Mouse (Mus musculus) neural tube, embryonic 13.5 days (tissue): ENCODE results near the gene Wnt7b. TPM values are rescaled to one million over a fixed set of nuclear protein-coding genes. Genes with fewer than 3 reads are reported as not detected.

ENCODE experiments used
- ATAC-seq: fragments of 200-750 bp; cut with Nextera tagmentation; 2 replicates; pipeline ENCODE4 v1.8.0; 2017; ENCODE audit warnings: low read depth, mild to moderate bottlenecking, moderate TSS enrichment, moderate library complexity
- H3K27ac ChIP-seq: fragments of 300-500 bp; sonication (generic); replicated peaks from 2 replicates; pipeline ENCODE4 v1.5.1; 2015; ENCODE audit warnings: moderate library complexity, mild to moderate bottlenecking, inconsistent platforms
- H3K27me3 ChIP-seq: fragments of 300-500 bp; sonication (generic); 2 replicates; pipeline ENCODE4 v1.6.1; 2015; ENCODE audit warnings: mild to moderate bottlenecking, inconsistent platforms
- H3K36me3 ChIP-seq: fragments of 300-500 bp; sonication (generic); 2 replicates; pipeline ENCODE4 v1.6.1; 2015; ENCODE audit warnings: mild to moderate bottlenecking, inconsistent platforms
- H3K4me1 ChIP-seq: fragments of 300-500 bp; sonication (generic); replicated peaks from 2 replicates; pipeline ENCODE4 v1.6.1; 2015; ENCODE audit warnings: inconsistent platforms
- H3K4me2 ChIP-seq: fragments of 300-500 bp; sonication (generic); 2 replicates; pipeline ENCODE4 v1.6.1; 2015; ENCODE audit warnings: inconsistent platforms, mild to moderate bottlenecking, moderate library complexity
- H3K4me3 ChIP-seq: fragments of 300-500 bp; sonication (generic); 2 replicates; pipeline ENCODE4 v1.5.1; 2015; ENCODE audit warnings: mild to moderate bottlenecking, inconsistent platforms
- H3K9ac ChIP-seq: fragments of 300-500 bp; sonication (generic); 2 replicates; pipeline ENCODE4 v1.6.1; 2015; ENCODE audit warnings: moderate library complexity, mild to moderate bottlenecking, inconsistent platforms
- H3K9me3 ChIP-seq: fragments of 300-500 bp; sonication (generic); 2 replicates; pipeline ENCODE4 v1.6.1; 2016; ENCODE audit warnings: inconsistent platforms
- WGBS: fragments of 180-500 bp; shearing (Covaris S2); methylation state at CpG from one replicate; pipeline ENCODE4 v1.1.7; 2015; 5-methylcytosine and 5-hydroxymethylcytosine counted together
- polyA plus RNA-seq: library from polyadenylated mRNA; unstranded; fragments of >200 nt; fragmentation: Nextera tagmentation; extraction: Ambion mirVana; gene quantifications from 2 replicates; pipeline ENCODE4 v1.2.1, GENCODE M21; 2015

The Wnt7b gene
- polyA plus RNA-seq, 1 experiment from 2014 or later, result 34.2 TPM

DNA sequence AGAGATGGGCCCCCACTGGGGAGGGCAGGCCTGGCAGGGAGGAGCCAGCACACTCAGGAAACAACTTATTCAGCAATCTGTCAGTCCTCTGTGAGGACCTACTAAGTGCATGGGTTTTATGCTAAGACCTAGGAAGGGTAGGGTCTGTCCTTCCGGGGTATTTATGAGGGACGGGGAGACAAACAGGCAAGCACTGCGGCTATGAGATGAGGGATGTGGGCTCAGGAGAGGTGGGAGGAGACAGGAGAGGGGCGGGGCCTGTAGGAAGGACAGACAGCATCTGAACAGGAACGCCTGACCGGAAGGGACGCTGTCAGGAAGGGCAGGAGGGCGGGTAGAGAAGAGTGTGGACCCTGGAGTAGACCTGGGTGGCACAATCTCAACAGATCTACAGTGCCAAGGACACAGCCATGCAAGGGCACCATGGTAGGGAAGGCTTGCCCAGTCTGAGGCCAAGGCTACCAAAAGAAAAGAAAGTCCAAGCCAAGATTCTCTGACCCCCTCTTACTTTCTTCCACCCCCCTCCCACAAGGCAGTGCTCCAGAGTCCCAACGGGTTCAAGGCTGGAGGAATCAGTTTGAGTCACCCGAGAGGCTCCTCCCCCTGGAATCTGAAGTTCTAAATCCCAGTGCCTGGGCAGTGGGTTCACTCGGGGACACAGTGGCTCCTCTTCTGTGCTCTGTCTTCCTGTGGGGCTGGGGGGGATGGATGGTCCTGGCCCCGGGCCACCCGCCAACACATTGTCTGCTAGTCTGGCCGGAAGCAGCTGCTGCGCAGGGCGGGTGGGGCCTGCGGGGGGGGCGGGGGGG, 17.8 kb upstream of the Wnt7b start:
- Histone ChIP-seq H3K9me3 (no peaks in the 10 kb centered on the region), H3K4me2 (peak overlapping the region; percentile 18; the same call in 1 of the 2 replicates), H3K9ac (peak overlapping the region; percentile 13; the same call in 1 of the 2 replicates), H3K4me1 (peaks cover 29% of the 10 kb centered on the region), H3K36me3 (no peaks in the 10 kb centered on the region), H3K27ac (no peak overlapping the region), H3K27me3 (no peaks in the 10 kb centered on the region; the same call in 1 of the 2 replicates), H3K4me3 (no peak overlapping the region)
- 0 out of 2 replicates have a peak, but pooled peaks have one; percentile 57 for ATAC-seq
- WGBS, result 13% methylated on average over 18 of the region's 18 CpGs

DNA sequence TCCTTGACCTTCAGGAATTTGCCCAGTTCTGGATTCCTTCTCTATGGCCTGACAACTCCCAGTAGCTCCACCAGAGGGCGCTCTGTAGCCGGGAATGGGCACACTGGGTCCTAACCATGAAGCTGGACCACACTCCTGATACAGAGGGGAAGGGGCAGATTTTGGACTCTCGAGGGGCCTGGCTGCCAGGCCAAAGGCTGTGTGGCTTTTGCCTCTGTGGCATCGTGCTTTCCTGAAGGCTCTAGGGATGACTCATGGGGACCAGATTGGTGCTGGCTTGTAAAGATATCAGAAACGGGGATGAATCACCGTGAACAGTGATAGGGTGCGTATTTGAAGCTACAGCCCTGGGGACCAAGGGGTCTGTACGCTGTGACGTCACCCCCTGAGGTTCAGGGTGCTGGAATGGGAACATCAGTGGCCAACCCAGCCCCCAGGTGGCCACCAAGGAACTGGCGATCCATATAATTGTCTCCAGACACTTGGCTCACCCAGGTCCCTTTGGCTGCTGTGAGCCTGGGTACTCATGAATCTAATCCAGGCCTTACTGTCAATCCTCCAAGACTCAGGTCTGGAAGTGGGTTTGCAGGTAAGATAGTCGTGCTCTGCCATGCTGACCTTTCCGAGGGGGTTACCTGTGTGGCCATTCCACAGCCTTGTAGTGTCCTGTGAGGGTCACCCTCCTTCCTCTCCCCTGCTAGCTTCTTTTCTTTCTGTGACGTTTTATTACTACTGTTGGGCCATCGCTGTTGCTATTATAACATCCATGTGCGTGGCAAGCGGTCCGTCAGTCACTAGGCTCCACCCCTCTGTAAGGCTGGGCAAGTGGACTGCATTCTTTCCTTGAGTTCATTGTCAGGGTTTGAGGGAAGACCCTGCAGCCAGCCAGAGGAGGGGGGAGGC, 17.0 kb upstream of the Wnt7b start:
- no peak overlapping the region for H3K4me3 ChIP-seq
- H3K4me2 ChIP-seq, result no peak overlapping the region
- H3K36me3 ChIP-seq, result no peaks in the 10 kb centered on the region
- H3K27ac ChIP-seq, result no peak overlapping the region
- peaks cover 25% of the 10 kb centered on the region for H3K4me1 ChIP-seq
- 51% methylated on average over 17 of the region's 17 CpGs for WGBS
- H3K9ac ChIP-seq, result no peak overlapping the region
- peak; percentile 60 for ATAC-seq
- H3K27me3 ChIP-seq, result no peaks in the 10 kb centered on the region; the same call in 1 of the 2 replicates
- no peaks in the 10 kb centered on the region for H3K9me3 ChIP-seq

DNA sequence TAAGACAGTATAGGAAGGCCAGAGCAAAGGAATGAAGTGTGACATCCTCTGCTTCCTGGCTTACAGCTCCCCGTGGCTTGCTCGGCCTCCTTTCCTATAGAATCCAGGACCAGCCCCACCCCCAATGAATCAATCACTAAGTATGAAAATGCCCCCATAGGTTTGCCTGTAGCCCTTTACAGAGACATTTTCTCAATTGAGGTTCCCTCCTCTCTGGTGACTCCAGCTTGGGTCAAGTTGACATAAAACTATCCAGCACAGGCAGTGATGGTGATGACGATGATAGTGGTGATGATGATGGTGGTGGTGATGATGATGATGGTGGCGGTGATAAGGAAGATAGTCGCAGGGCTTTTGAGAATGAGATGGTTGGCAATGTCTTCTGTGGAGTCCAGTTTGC, 16.2 kb upstream of the Wnt7b start:
- Histone ChIP-seq H3K4me2 (no peak overlapping the region), H3K4me1 (peaks cover 25% of the 10 kb centered on the region), H3K9me3 (no peaks in the 10 kb centered on the region), H3K27me3 (no peaks in the 10 kb centered on the region; the same call in 1 of the 2 replicates), H3K4me3 (no peak overlapping the region), H3K36me3 (no peaks in the 10 kb centered on the region), H3K9ac (no peak overlapping the region), H3K27ac (no peak overlapping the region)
- ATAC-seq, result no peak
- 61% methylated on average over 5 of the region's 5 CpGs for WGBS

DNA sequence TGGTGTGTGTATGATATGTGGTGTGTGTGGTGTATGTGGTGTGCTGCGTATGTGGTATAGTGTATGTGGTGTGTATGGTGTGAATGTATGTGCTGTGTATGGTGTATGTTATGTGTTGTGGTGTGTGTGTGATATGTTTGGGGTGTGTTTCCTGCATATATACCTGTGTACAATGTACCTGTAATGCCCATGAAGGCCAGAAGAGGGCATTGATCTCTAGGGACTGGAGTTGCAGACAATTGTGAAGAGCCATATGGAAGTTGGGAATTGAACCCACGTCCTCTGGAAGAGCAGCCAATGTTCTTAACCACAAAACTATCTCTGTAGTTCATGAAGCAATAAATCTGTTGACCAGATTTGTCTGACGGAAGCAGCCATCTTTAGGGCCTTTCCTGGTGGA, 15.1 kb upstream of the Wnt7b start:
- Histone ChIP-seq H3K9ac (no peak overlapping the region), H3K27ac (no peak overlapping the region), H3K36me3 (no peaks in the 10 kb centered on the region), H3K4me2 (no peak overlapping the region), H3K9me3 (no peaks in the 10 kb centered on the region), H3K4me3 (no peak overlapping the region), H3K4me1 (peaks cover 25% of the 10 kb centered on the region), H3K27me3 (no peaks in the 10 kb centered on the region; the same call in 1 of the 2 replicates)
- WGBS, result 78% methylated on average over 3 of the region's 3 CpGs
- no peak for ATAC-seq

DNA sequence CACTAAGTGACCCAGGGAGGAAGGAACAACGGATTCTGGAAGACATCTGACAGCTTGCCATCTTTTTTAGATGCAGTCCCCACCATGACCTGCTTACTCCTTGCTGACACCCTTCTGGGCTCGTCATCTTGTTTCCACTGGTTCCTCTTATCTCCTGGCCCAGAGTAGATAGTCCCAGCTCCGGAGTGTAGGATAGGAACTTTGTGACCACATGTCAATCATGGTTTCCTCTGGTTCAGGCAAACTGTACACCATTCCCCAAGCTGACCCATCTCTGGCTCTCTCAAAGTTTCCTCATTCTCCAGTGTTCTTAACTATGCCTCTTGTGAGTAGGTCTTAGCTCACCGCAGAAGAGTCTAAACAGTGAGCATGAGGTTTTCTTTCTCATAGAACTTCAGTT, 10.4 kb upstream of the Wnt7b start:
- no peak overlapping the region for H3K4me2 ChIP-seq
- 85% methylated on average over 4 of the region's 4 CpGs for whole genome bisulfite sequencing

DNA sequence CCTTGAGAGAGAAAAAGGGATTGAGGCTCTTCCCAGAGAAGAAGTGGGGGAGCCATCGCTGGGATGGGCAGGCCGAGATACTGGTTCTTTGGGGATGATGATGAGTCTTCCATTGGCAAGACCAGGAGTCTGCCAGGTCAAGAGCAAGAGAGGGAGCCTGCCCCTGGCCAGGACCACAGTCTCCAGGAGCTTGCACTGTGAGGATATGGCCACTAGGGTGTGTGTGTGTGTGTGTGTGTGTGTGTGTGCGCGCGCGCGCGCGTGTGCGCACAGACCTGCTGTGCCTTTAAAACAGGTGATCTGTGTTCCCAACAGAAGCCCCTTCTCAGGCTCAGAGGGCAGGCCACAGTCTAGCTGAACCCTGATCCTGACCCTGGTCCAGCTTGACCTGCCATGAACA, 8.6 kb upstream of the Wnt7b start:
- H3K4me2 ChIP-seq, result no peak overlapping the region
- H3K4me1 ChIP-seq, result no peaks in the 10 kb centered on the region
- 91% methylated on average over 10 of the region's 10 CpGs for WGBS
- no peaks in the 10 kb centered on the region for H3K9me3 ChIP-seq
- no peak overlapping the region for H3K9ac ChIP-seq
- H3K27me3 ChIP-seq, result no peaks in the 10 kb centered on the region; the same call in 1 of the 2 replicates
- no peak overlapping the region for H3K27ac ChIP-seq
- H3K36me3 ChIP-seq, result no peaks in the 10 kb centered on the region
- no peak for ATAC-seq
- H3K4me3 ChIP-seq, result no peak overlapping the region

More for the DNA sequence above, 10.4 kb upstream of the Wnt7b start:
- H3K9ac ChIP-seq, result no peak overlapping the region
- H3K4me3 ChIP-seq, result no peak overlapping the region
- no peaks in the 10 kb centered on the region for H3K36me3 ChIP-seq
- no peaks in the 10 kb centered on the region; the same call in 1 of the 2 replicates for H3K27me3 ChIP-seq
- ATAC-seq, result no peak
- no peaks in the 10 kb centered on the region for H3K9me3 ChIP-seq
- no peaks in the 10 kb centered on the region for H3K4me1 ChIP-seq
- no peak overlapping the region for H3K27ac ChIP-seq

DNA sequence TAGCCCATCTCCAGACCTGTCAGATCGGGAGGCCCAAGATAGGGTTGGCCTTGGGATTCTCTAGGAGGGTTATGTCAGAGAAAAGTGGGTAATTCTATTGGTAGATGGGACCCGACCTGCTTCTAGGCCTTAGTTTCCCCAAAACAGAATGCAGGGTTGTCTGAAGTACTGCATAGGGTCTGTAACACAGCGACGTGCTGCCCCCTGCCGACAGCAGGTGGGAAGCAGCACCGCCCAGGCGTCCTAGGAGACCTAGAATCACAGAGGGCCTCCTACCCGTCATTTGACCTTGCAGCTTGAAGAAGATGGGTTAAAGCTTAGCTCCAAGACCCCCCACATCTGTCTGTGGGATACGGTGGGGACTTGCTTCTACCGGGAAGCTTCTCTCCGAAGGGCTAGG, 1.2 kb upstream of the Wnt7b start:
- H3K27me3 ChIP-seq, result peaks cover 58% of the 10 kb centered on the region
- no peak overlapping the region for H3K4me3 ChIP-seq
- no peaks in the 10 kb centered on the region for H3K36me3 ChIP-seq
- peaks cover 40% of the 10 kb centered on the region for H3K4me1 ChIP-seq
- no peak overlapping the region for H3K4me2 ChIP-seq
- H3K27ac ChIP-seq, result no peak overlapping the region
- peak; percentile 83 for ATAC-seq
- WGBS, result 4% methylated on average over 11 of the region's 11 CpGs
- H3K9me3 ChIP-seq, result no peaks in the 10 kb centered on the region
- H3K9ac ChIP-seq, result no peak overlapping the region

DNA sequence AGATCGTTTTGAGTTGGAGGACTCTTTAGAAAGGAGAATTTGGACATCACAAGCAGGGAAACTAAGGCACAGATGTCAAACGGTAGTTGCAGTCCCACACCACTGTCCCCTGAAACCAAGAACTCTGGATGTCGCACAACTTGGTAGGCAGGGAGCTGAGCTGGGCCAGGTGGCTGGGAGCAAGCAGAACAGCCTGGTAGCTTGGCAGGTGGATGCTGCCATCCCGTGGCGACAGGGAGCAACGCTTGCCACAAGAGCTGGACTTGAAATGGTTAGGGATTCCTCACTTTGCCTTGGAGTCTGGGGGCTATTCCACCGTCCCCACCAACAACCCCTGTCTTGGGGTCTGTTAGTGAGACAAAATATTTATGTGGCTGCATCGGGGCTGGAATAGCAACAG, 751 bp upstream of the Wnt7b start:
- under 1% methylated on average over 8 of the region's 8 CpGs for WGBS
- H3K4me3 ChIP-seq, result no peak overlapping the region
- H3K9ac ChIP-seq, result no peak overlapping the region
- peak overlapping the region; percentile 99 for H3K4me2 ChIP-seq
- peaks cover 63% of the 10 kb centered on the region for H3K27me3 ChIP-seq
- H3K27ac ChIP-seq, result no peak overlapping the region
- ATAC-seq, result peak; percentile 80
- no peaks in the 10 kb centered on the region for H3K36me3 ChIP-seq
- H3K4me1 ChIP-seq, result peaks cover 45% of the 10 kb centered on the region
- H3K9me3 ChIP-seq, result no peaks in the 10 kb centered on the region

DNA sequence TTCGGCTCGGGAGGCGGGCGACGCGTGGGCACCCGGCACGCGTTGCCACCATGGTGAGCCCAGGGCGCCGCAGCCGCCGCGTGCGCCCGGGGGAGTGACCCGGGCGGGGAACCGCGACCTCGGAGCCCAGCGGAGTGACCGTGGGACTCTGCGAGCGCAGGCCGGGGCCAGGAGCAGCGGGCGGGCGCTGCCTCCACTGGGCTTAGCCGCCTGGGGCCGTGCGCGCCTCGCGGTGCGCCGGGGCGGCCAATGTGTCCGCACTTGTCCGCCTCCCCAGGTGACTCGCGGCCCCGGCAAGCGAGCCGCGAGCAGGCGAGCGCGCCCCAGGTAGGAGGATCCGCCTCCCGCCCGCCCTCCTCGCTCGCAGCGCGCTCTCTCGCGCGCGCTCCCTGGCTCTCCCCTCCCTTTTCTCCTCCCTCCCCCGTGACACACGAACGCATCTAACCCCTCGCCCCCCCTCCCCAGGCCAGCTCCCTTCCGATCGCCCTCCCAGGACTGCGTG, 659 bp downstream of the Wnt7b start:
- Histone ChIP-seq H3K27me3 (peaks cover 77% of the 10 kb centered on the region), H3K4me3 (peak overlapping the region; percentile 69), H3K9ac (peak overlapping the region; percentile 82), H3K4me1 (peaks cover 59% of the 10 kb centered on the region), H3K9me3 (no peaks in the 10 kb centered on the region), H3K27ac (peak overlapping the region; percentile 63), H3K4me2 (peak overlapping the region; percentile 99), H3K36me3 (no peaks in the 10 kb centered on the region)
- under 1% methylated on average over 34 of the region's 67 CpGs for WGBS
- ATAC-seq, result no peak

DNA sequence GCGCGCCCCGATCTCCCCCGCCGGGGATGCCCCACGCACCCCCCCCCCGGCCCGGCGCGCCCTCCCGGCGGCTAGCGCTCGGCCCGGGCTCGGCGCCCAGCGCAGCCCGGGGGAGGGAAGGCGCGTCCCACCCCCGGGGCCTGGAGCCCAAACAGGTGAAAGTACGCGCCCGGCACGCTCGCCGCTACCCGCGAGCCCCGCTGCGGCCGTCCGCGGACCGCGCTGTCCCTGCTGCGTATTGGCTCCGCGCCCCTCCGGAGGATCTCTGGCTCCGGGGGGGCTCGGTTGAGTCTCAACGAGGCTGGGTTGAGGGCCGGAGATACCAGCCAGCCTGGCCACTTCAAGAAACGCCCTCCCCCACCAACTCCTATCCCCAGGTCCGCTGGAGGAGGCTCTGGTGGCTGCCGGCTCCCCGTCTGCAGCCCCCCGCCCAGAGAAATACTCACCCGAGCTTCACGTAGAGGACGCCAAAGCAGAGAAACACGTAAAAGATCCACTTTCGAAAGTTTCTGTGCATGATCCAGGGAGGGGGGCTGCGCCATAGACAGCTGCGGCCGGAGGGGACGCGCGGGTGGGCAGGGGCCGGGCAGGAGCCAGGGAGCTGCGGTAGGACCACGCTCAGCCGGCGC, 1.2 kb downstream of the Wnt7b start:
- Histone ChIP-seq H3K4me1 (peaks cover 64% of the 10 kb centered on the region), H3K27ac (peak overlapping the region; percentile 63), H3K36me3 (no peaks in the 10 kb centered on the region), H3K4me2 (peak overlapping the region; percentile 99), H3K4me3 (peak overlapping the region; percentile 69), H3K9me3 (no peaks in the 10 kb centered on the region), H3K27me3 (peaks cover 83% of the 10 kb centered on the region), H3K9ac (peak overlapping the region; percentile 82)
- ATAC-seq, result no peak
- under 1% methylated on average over 52 of the region's 66 CpGs for WGBS

DNA sequence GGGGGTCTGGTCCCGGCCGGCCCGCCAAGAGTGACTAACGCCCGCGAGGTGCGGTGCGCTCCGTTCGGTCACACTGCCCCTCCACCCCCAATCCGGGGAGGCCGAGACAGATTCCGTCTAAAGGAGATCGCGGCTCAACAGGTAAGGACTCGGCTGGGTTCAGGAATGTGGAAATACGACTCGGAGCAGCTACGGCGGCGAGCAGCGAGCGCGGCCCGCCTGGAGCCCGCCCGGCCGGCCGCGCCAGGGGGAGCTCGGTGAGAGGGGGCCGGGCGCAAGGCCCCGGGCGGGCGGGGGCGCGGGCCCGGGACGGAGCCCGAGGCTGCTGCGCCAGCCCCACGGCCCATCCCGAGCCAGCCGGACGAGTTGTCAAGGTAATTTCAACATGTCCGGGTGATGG, 1.8 kb downstream of the Wnt7b start:
- WGBS, result under 1% methylated on average over 41 of the region's 47 CpGs
- Histone ChIP-seq H3K27ac (peak overlapping the region; percentile 63; the same call in 1 of the 2 replicates), H3K4me3 (peak overlapping the region; percentile 69), H3K27me3 (peaks cover 88% of the 10 kb centered on the region), H3K9ac (peak overlapping the region; percentile 82), H3K36me3 (no peaks in the 10 kb centered on the region), H3K4me2 (peak overlapping the region; percentile 99), H3K9me3 (no peaks in the 10 kb centered on the region), H3K4me1 (peaks cover 70% of the 10 kb centered on the region)
- ATAC-seq, result no peak
